Mouse (Mus musculus): Measurements from ENCODE around the gene Lactb.
A peak's percentile ranks its signal among the peaks of the same experiment; 100 is the strongest.

- TF ChIP-seq CTCF (IDR thresholded peaks at IDR 0.05; ENCODE audit: low read depth, low read length), result no peak
- peak; percentile 20; the same call in 1 of the 2 replicates for TF ChIP-seq POLR2A (IDR thresholded peaks at IDR 0.05; ENCODE audit: borderline replicate concordance, low read depth, low read length)
Observed at GRCm38 (mm10) chr9:66988198-66988887, 13.1 kb upstream of the Lactb start.

Measured in bone marrow macrophage, adult 2 months (primary cell).